Mouse (Mus musculus) spleen, adult 2 months (tissue): ENCODE data around the gene Usb1.

ENCODE experiments used
- CTCF ChIP-seq: fragments of 200-500 bp; IDR thresholded peaks from 2 replicates; pipeline ENCODE4 v1.5.1; 2011; ENCODE audit warnings: mild to moderate bottlenecking, inconsistent platforms; ENCODE audit not compliant: insufficient read depth, insufficient read length, insufficient replicate concordance; ENCODE audit errors: extremely low read depth
- POLR2A ChIP-seq: fragments of 200-500 bp; IDR thresholded peaks from 2 replicates; pipeline ENCODE4 v1.6.1; 2011; ENCODE audit warnings: low read depth, low read length, inconsistent platforms

GRCm38 (mm10) chr8:95384501-95384900, 52.4 kb downstream of the Usb1 start:
- no peak for TF ChIP-seq CTCF
- TF ChIP-seq POLR2A, result no peak
